Mouse (Mus musculus) intestine, embryonic 14.5 days (tissue): ENCODE measurements around the gene Actrt2. TPM values are rescaled to one million over a fixed set of nuclear protein-coding genes. Genes with fewer than 3 reads are reported as not detected.

Experiments
- polyA plus RNA-seq: library from polyadenylated mRNA; unstranded; fragments of >200 nt; fragmentation: Nextera tagmentation; extraction: Ambion mirVana; gene quantifications from 2 replicates; pipeline ENCODE4 v1.2.1, GENCODE M21; 2014

Actrt2 gene
- polyA plus RNA-seq, 1 experiment from 2014 or later, result not detected

Other genes starting within 250 kb of the Actrt2 start
- 14.2 and 19.7 TPM in 2 replicates for gene Prdm16, start 31.0 kb downstream of the Actrt2 start, polyA plus RNA-seq
- gene Ttc34, start 169.6 kb upstream of the Actrt2 start, polyA plus RNA-seq, result 0.12 and 0.30 TPM in 2 replicates
- gene Mmel1, start 201.7 kb upstream of the Actrt2 start, polyA plus RNA-seq, result not detected in 2 replicates
- gene Fam213b, start 231.3 kb upstream of the Actrt2 start, polyA plus RNA-seq, result 37.1 and 39.8 TPM in 2 replicates